Mouse (Mus musculus): ENCODE measurements around the gene Itgax. TPM values are rescaled to one million over a fixed set of nuclear protein-coding genes. Genes with fewer than 3 reads are reported as not detected.

The Itgax gene
- total and polyA plus RNA-seq, 3 experiments: 0.23 to 1.2 (median 0.37) TPM

GRCm38 (mm10) chr7:128116396-128116795, 13.0 kb upstream of the Itgax start:
- TF ChIP-seq CTCF (IDR thresholded peaks at IDR 0.05) (no peak), POLR2A (IDR thresholded peaks at IDR 0.05; ENCODE audit: insufficient read depth, low read depth, low read length) (no peak), EP300 (IDR thresholded peaks at IDR 0.05; ENCODE audit: insufficient read depth, low read depth, low read length) (no peak)
- intact Hi-C loops (cut with DNase I): no loop called here
- Histone ChIP-seq H3K27me3 (ENCODE audit: control insufficient read depth, insufficient read depth, low read length) (no peaks in the 10 kb centered on the region), H3K9ac (ENCODE audit: low read depth, low read length) (no peak overlapping the region), H3K79me2 (replicated peaks; ENCODE audit: control insufficient read depth, insufficient read depth, low read length) (no peaks in the 10 kb centered on the region), H3K4me3 (no peak overlapping the region), H3K4me1 (ENCODE audit: control insufficient read depth, insufficient read depth, low read length) (no peaks in the 10 kb centered on the region), H3K36me3 (ENCODE audit: control insufficient read depth, insufficient read depth, low read length) (no peaks in the 10 kb centered on the region), H3K27ac (no peak overlapping the region)
- 92% methylated on average over 5 of the region's 5 CpGs for WGBS
- DNase-seq: no peak

DNA sequence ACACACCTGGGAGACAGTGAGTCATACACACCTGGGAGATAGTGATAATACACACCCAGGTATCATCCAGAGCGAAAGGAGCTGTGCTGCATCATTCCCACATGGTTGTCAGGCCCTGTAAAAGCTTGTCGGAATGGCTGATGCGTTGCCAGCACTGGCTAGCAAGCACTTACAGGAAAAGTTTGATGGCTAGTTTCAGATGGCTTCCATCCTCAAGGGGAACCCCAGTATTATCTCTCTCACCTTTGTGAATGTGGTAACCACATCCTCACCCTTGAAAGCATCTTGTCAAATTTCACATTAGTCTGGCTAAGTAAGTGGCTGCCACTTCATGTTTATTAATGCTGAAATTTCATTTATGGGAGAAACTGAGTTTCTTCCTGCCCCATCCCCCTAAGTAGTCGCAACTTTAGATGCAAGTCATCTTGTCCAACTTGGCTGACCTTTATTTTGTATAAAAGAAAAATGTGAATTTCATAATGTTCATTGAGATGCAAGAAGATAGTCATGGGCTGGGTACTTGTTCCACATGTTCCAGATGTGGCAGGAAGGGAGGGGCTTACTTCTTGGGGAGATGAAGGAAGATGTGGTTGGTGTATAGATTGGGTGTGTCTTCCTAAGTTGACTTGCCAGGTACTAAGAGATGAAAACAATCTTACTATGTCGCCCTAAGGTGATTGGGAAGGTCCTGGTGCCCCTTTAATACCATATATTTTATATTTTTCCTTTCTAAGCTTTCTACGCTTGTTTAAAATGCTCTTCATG, 9.4 kb upstream of the Itgax start:
- Histone ChIP-seq H3K27me3 (ENCODE audit: control insufficient read depth, insufficient read depth, low read length) (no peaks in the 10 kb centered on the region), H3K27ac (no peak overlapping the region), H3K9ac (ENCODE audit: low read depth, low read length) (no peak overlapping the region), H3K4me3 (no peak overlapping the region), H3K36me3 (ENCODE audit: control insufficient read depth, insufficient read depth, low read length) (no peaks in the 10 kb centered on the region), H3K4me1 (ENCODE audit: control insufficient read depth, insufficient read depth, low read length) (no peaks in the 10 kb centered on the region), H3K79me2 (replicated peaks; ENCODE audit: control insufficient read depth, insufficient read depth, low read length) (no peaks in the 10 kb centered on the region)
- DNase-seq: no peak
- WGBS: 80% methylated on average over 6 of the region's 6 CpGs
- TF ChIP-seq POLR2A (IDR thresholded peaks at IDR 0.05; ENCODE audit: insufficient read depth, low read depth, low read length): no peak
- TF ChIP-seq CTCF (IDR thresholded peaks at IDR 0.05): no peak
- no peak for TF ChIP-seq EP300 (IDR thresholded peaks at IDR 0.05; ENCODE audit: insufficient read depth, low read depth, low read length)
- intact Hi-C loops (cut with DNase I): no loop called here

DNA sequence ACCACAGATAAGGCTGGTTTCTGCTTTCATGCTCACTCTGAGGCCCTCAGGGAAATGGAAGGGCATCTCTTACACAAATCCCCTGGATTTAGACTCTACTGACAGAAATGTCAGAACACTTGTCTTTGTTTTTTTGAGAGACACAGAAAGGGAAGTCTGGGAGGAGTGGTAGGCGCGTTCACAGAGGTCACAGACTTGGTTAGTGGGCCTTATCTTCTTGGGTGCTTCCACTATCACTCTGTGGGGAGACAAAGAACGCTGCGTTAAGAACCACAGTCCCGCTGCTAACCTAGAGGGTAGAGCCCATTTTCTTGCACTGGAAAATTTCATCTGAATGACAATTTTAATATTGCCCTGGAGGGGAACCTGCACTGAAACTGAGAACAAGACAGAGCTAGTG, 2.8 kb downstream of the Itgax start:
- intact Hi-C loops (cut with DNase I): no loop called here
- Histone ChIP-seq H3K9ac (ENCODE audit: low read depth, low read length) (no peak overlapping the region), H3K36me3 (ENCODE audit: control insufficient read depth, insufficient read depth, low read length) (peaks cover 3% of the 10 kb centered on the region; the same call in 1 of the 2 replicates), H3K27me3 (ENCODE audit: control insufficient read depth, insufficient read depth, low read length) (no peaks in the 10 kb centered on the region), H3K4me3 (no peak overlapping the region), H3K79me2 (replicated peaks; ENCODE audit: control insufficient read depth, insufficient read depth, low read length) (no peaks in the 10 kb centered on the region), H3K27ac (no peak overlapping the region), H3K4me1 (ENCODE audit: control insufficient read depth, insufficient read depth, low read length) (peaks cover 2% of the 10 kb centered on the region)
- no peak for DNase-seq
- 64% methylated on average over 5 of the region's 5 CpGs for WGBS
- no peak for TF ChIP-seq CTCF (IDR thresholded peaks at IDR 0.05)
- TF ChIP-seq EP300 (IDR thresholded peaks at IDR 0.05; ENCODE audit: insufficient read depth, low read depth, low read length): no peak
- TF ChIP-seq POLR2A (IDR thresholded peaks at IDR 0.05; ENCODE audit: insufficient read depth, low read depth, low read length): no peak

- H3K9ac ChIP-seq (ENCODE audit: low read depth, low read length): no peak overlapping the region
- DNase-seq: no peak
These were observed 4.2 kb downstream of the Itgax start for GRCm38 (mm10) chr7:128133596-128133995.

GRCm38 (mm10) chr7:128136927-128137326, 7.6 kb downstream of the Itgax start:
- no peaks in the 10 kb centered on the region for H3K4me1 ChIP-seq (ENCODE audit: control insufficient read depth, insufficient read depth, low read length)
- DNase-seq: no peak
- H3K27ac ChIP-seq: no peak overlapping the region
- 51% methylated on average over 4 of the region's 4 CpGs for WGBS
- H3K27me3 ChIP-seq (ENCODE audit: control insufficient read depth, insufficient read depth, low read length): no peaks in the 10 kb centered on the region
- no peak for TF ChIP-seq CTCF (IDR thresholded peaks at IDR 0.05)
- TF ChIP-seq POLR2A (IDR thresholded peaks at IDR 0.05; ENCODE audit: insufficient read depth, low read depth, low read length): no peak
- TF ChIP-seq EP300 (IDR thresholded peaks at IDR 0.05; ENCODE audit: insufficient read depth, low read depth, low read length): no peak
- intact Hi-C loops (cut with DNase I): no loop called here
- H3K79me2 ChIP-seq (replicated peaks; ENCODE audit: control insufficient read depth, insufficient read depth, low read length): no peaks in the 10 kb centered on the region
- H3K4me3 ChIP-seq: no peak overlapping the region
- H3K9ac ChIP-seq (ENCODE audit: low read depth, low read length): no peak overlapping the region
- H3K36me3 ChIP-seq (ENCODE audit: control insufficient read depth, insufficient read depth, low read length): no peaks in the 10 kb centered on the region

More at GRCm38 (mm10) chr7:128133596-128133995, 4.2 kb downstream of the Itgax start:
- 60% methylated on average over 2 of the region's 2 CpGs for WGBS
- Histone ChIP-seq H3K27me3 (ENCODE audit: control insufficient read depth, insufficient read depth, low read length) (no peaks in the 10 kb centered on the region), H3K27ac (no peak overlapping the region), H3K36me3 (ENCODE audit: control insufficient read depth, insufficient read depth, low read length) (no peaks in the 10 kb centered on the region), H3K4me3 (no peak overlapping the region), H3K4me1 (ENCODE audit: control insufficient read depth, insufficient read depth, low read length) (no peaks in the 10 kb centered on the region; the same call in 1 of the 2 replicates), H3K79me2 (replicated peaks; ENCODE audit: control insufficient read depth, insufficient read depth, low read length) (no peaks in the 10 kb centered on the region)
- no peak for TF ChIP-seq EP300 (IDR thresholded peaks at IDR 0.05; ENCODE audit: insufficient read depth, low read depth, low read length)
- TF ChIP-seq CTCF (IDR thresholded peaks at IDR 0.05): no peak
- TF ChIP-seq POLR2A (IDR thresholded peaks at IDR 0.05; ENCODE audit: insufficient read depth, low read depth, low read length): no peak
- intact Hi-C loops (cut with DNase I): no loop called here

GRCm38 (mm10) chr7:128139611-128140010, 10.3 kb downstream of the Itgax start:
- intact Hi-C loops (cut with DNase I): no loop called here
- TF ChIP-seq CTCF (IDR thresholded peaks at IDR 0.05) (no peak), EP300 (IDR thresholded peaks at IDR 0.05; ENCODE audit: insufficient read depth, low read depth, low read length) (no peak), POLR2A (IDR thresholded peaks at IDR 0.05; ENCODE audit: insufficient read depth, low read depth, low read length) (no peak)
- no peak overlapping the region for H3K27ac ChIP-seq

More at GRCm38 (mm10) chr7:128139611-128140010, 10.3 kb downstream of the Itgax start:
- Histone ChIP-seq H3K4me1 (ENCODE audit: control insufficient read depth, insufficient read depth, low read length) (no peaks in the 10 kb centered on the region), H3K36me3 (ENCODE audit: control insufficient read depth, insufficient read depth, low read length) (no peaks in the 10 kb centered on the region), H3K4me3 (no peak overlapping the region), H3K27me3 (ENCODE audit: control insufficient read depth, insufficient read depth, low read length) (no peaks in the 10 kb centered on the region), H3K79me2 (replicated peaks; ENCODE audit: control insufficient read depth, insufficient read depth, low read length) (no peaks in the 10 kb centered on the region), H3K9ac (ENCODE audit: low read depth, low read length) (no peak overlapping the region)
- DNase-seq: no peak
- 85% methylated on average over 6 of the region's 6 CpGs for WGBS

All from heart, adult 2 months (tissue).